Mouse (Mus musculus): Measurements from ENCODE around the gene Ttc1. TPM values are rescaled to one million over a fixed set of nuclear protein-coding genes. Genes with fewer than 3 reads are reported as not detected.
A peak's percentile ranks its signal among the peaks of the same experiment; 100 is the strongest.

Ttc1 gene
- polyA plus RNA-seq, 1 experiment = 39.7 TPM

GRCm38 (mm10) chr11:43766922-43767648 lies 19.3 kb upstream of the Ttc1 start:
- Histone ChIP-seq H3K36me3 (ENCODE audit: control insufficient read depth, insufficient read depth) (no peaks in the 10 kb centered on the region), H3K27me3 (ENCODE audit: control insufficient read depth, insufficient read depth, insufficient read length) (no peaks in the 10 kb centered on the region), H3K79me3 (ENCODE audit: low read depth) (no peaks in the 10 kb centered on the region), H3ac (ENCODE audit: control insufficient read depth, insufficient read length, low read depth) (peak overlapping the region; percentile 60), H3K79me2 (ENCODE audit: control insufficient read depth, insufficient read depth) (no peaks in the 10 kb centered on the region), H3K4me3 (ENCODE audit: insufficient read depth, poor library complexity, severe bottlenecking) (peak overlapping the region; percentile 22)
- peak; percentile 56 for TF ChIP-seq MAX (IDR thresholded peaks at IDR 0.05)
- TF ChIP-seq CTCF (IDR thresholded peaks at IDR 0.05; ENCODE audit: control insufficient read depth, insufficient read depth, insufficient read length) = peak; percentile 89
- TF ChIP-seq USF1 (IDR thresholded peaks at IDR 0.05; ENCODE audit: low read depth) = no peak

GRCm38 (mm10) chr11:43758436-43758835 lies 10.6 kb upstream of the Ttc1 start:
- TF ChIP-seq CEBPB (IDR thresholded peaks at IDR 0.05; ENCODE audit: low read depth) = no peak
- TF ChIP-seq MAX (IDR thresholded peaks at IDR 0.05) = no peak
- no peak for TF ChIP-seq USF1 (IDR thresholded peaks at IDR 0.05; ENCODE audit: low read depth)
- TF ChIP-seq FOSL1 (IDR thresholded peaks at IDR 0.05; ENCODE audit: insufficient read depth, low read length, poor library complexity, severe bottlenecking) = no peak
- no peak for TF ChIP-seq CTCF (IDR thresholded peaks at IDR 0.05; ENCODE audit: control insufficient read depth, insufficient read depth, insufficient read length)
- no peak for TF ChIP-seq MYOG (IDR thresholded peaks at IDR 0.05; ENCODE audit: control insufficient read depth, extremely low read depth, insufficient read length)
- TF ChIP-seq MYOD1 (IDR thresholded peaks at IDR 0.05; ENCODE audit: control insufficient read depth, insufficient read length, low read depth) = no peak
- H3K36me3 ChIP-seq (ENCODE audit: control insufficient read depth, insufficient read depth) = no peaks in the 10 kb centered on the region
- H3K79me2 ChIP-seq (ENCODE audit: control insufficient read depth, insufficient read depth) = no peaks in the 10 kb centered on the region
- no peaks in the 10 kb centered on the region for H3K79me3 ChIP-seq (ENCODE audit: low read depth)
- H3K27me3 ChIP-seq (ENCODE audit: control insufficient read depth, insufficient read depth, insufficient read length) = peaks cover 6% of the 10 kb centered on the region
- no peak overlapping the region for H3K4me3 ChIP-seq (ENCODE audit: insufficient read depth, poor library complexity, severe bottlenecking)
- H3ac ChIP-seq (ENCODE audit: control insufficient read depth, insufficient read length, low read depth) = no peak overlapping the region

- H3K4me3 ChIP-seq (ENCODE audit: insufficient read depth, poor library complexity, severe bottlenecking) = no peak overlapping the region
- H3K36me3 ChIP-seq (ENCODE audit: control insufficient read depth, insufficient read depth) = no peaks in the 10 kb centered on the region
- no peaks in the 10 kb centered on the region for H3K79me3 ChIP-seq (ENCODE audit: low read depth)
- no peak for TF ChIP-seq USF1 (IDR thresholded peaks at IDR 0.05; ENCODE audit: low read depth)
- TF ChIP-seq CTCF (IDR thresholded peaks at IDR 0.05; ENCODE audit: control insufficient read depth, insufficient read depth, insufficient read length) = no peak
- no peak for TF ChIP-seq MAX (IDR thresholded peaks at IDR 0.05)
- TF ChIP-seq MYOD1 (IDR thresholded peaks at IDR 0.05; ENCODE audit: control insufficient read depth, insufficient read length, low read depth) = no peak
- TF ChIP-seq CEBPB (IDR thresholded peaks at IDR 0.05; ENCODE audit: low read depth) = no peak
- TF ChIP-seq MYOG (IDR thresholded peaks at IDR 0.05; ENCODE audit: control insufficient read depth, extremely low read depth, insufficient read length) = no peak
- no peak for TF ChIP-seq FOSL1 (IDR thresholded peaks at IDR 0.05; ENCODE audit: insufficient read depth, low read length, poor library complexity, severe bottlenecking)
- no peak overlapping the region for H3ac ChIP-seq (ENCODE audit: control insufficient read depth, insufficient read length, low read depth)
- H3K79me2 ChIP-seq (ENCODE audit: control insufficient read depth, insufficient read depth) = no peaks in the 10 kb centered on the region
- peaks cover 12% of the 10 kb centered on the region for H3K27me3 ChIP-seq (ENCODE audit: control insufficient read depth, insufficient read depth, insufficient read length)
Measured at GRCm38 (mm10) chr11:43755411-43755810, 7.6 kb upstream of the Ttc1 start.

GRCm38 (mm10) chr11:43754568-43754967 lies 6.8 kb upstream of the Ttc1 start:
- H3K79me2 ChIP-seq (ENCODE audit: control insufficient read depth, insufficient read depth) = no peaks in the 10 kb centered on the region
- no peak for TF ChIP-seq MYOD1 (IDR thresholded peaks at IDR 0.05; ENCODE audit: control insufficient read depth, insufficient read length, low read depth)
- no peak for TF ChIP-seq MYOG (IDR thresholded peaks at IDR 0.05; ENCODE audit: control insufficient read depth, extremely low read depth, insufficient read length)
- no peak for TF ChIP-seq MAX (IDR thresholded peaks at IDR 0.05)
- no peak overlapping the region for H3ac ChIP-seq (ENCODE audit: control insufficient read depth, insufficient read length, low read depth)
- no peak overlapping the region for H3K4me3 ChIP-seq (ENCODE audit: insufficient read depth, poor library complexity, severe bottlenecking)
- no peaks in the 10 kb centered on the region for H3K36me3 ChIP-seq (ENCODE audit: control insufficient read depth, insufficient read depth)
- no peaks in the 10 kb centered on the region for H3K79me3 ChIP-seq (ENCODE audit: low read depth)
- peaks cover 12% of the 10 kb centered on the region for H3K27me3 ChIP-seq (ENCODE audit: control insufficient read depth, insufficient read depth, insufficient read length)

GRCm38 (mm10) chr11:43751542-43751941 lies 3.7 kb upstream of the Ttc1 start:
- Histone ChIP-seq H3K36me3 (ENCODE audit: control insufficient read depth, insufficient read depth) (no peaks in the 10 kb centered on the region), H3K79me2 (ENCODE audit: control insufficient read depth, insufficient read depth) (peaks cover 12% of the 10 kb centered on the region), H3ac (ENCODE audit: control insufficient read depth, insufficient read length, low read depth) (no peak overlapping the region), H3K79me3 (ENCODE audit: low read depth) (peaks cover 11% of the 10 kb centered on the region), H3K4me3 (ENCODE audit: insufficient read depth, poor library complexity, severe bottlenecking) (no peak overlapping the region), H3K27me3 (ENCODE audit: control insufficient read depth, insufficient read depth, insufficient read length) (peaks cover 12% of the 10 kb centered on the region)
- TF ChIP-seq MYOG (IDR thresholded peaks at IDR 0.05; ENCODE audit: control insufficient read depth, extremely low read depth, insufficient read length) = no peak
- no peak for TF ChIP-seq MAX (IDR thresholded peaks at IDR 0.05)
- TF ChIP-seq FOSL1 (IDR thresholded peaks at IDR 0.05; ENCODE audit: insufficient read depth, low read length, poor library complexity, severe bottlenecking) = no peak
- TF ChIP-seq CEBPB (IDR thresholded peaks at IDR 0.05; ENCODE audit: low read depth) = no peak
- no peak for TF ChIP-seq USF1 (IDR thresholded peaks at IDR 0.05; ENCODE audit: low read depth)
- TF ChIP-seq MYOD1 (IDR thresholded peaks at IDR 0.05; ENCODE audit: control insufficient read depth, insufficient read length, low read depth) = no peak
- no peak for TF ChIP-seq CTCF (IDR thresholded peaks at IDR 0.05; ENCODE audit: control insufficient read depth, insufficient read depth, insufficient read length)

GRCm38 (mm10) chr11:43728737-43729301 lies 19.0 kb downstream of the Ttc1 start:
- TF ChIP-seq MYOG (IDR thresholded peaks at IDR 0.05; ENCODE audit: control insufficient read depth, extremely low read depth, insufficient read length) (no peak), MAX (IDR thresholded peaks at IDR 0.05) (peak; percentile 14)
- Histone ChIP-seq H3K36me3 (ENCODE audit: control insufficient read depth, insufficient read depth) (peaks cover 39% of the 10 kb centered on the region), H3K4me3 (ENCODE audit: insufficient read depth, poor library complexity, severe bottlenecking) (no peak overlapping the region), H3K79me3 (ENCODE audit: low read depth) (no peaks in the 10 kb centered on the region), H3K79me2 (ENCODE audit: control insufficient read depth, insufficient read depth) (no peaks in the 10 kb centered on the region), H3ac (ENCODE audit: control insufficient read depth, insufficient read length, low read depth) (no peak overlapping the region), H3K27me3 (ENCODE audit: control insufficient read depth, insufficient read depth, insufficient read length) (no peaks in the 10 kb centered on the region)
